ENCODE assay signal across 13 mouse cellular contexts in the genomic region with DNA sequence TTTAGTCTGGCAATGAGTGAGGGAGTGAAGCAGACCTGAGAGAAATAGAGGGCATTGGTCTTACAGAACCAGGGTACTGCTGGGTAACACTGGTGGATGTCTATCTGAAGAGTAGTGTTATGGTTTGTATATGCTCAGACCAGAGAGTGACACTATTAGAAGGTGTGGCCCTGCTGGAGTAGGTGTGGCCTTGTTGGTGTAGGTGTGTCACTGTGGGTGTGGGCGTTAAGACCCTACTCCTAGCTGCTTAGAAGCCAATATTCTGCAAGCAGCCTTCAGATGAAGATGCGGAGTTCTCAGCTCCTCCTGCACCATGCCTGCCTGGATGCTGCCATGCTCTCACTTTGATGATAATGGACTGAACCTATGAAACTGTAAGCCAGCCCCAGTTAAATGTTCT.
"Had no signal": no experiment of that assay in that cellular context is flagged by ENCODE, and none has a peak within 500 bp of the region (broad histone marks: within the 10 kb centered on the region; RNA-seq: fewer than 3 reads in every experiment).

No protein-coding gene starts in this region.

- H3K27me3 ChIP-seq: kidney, embryonic 15.5 days; limb, embryonic 15.5 days; midbrain, embryonic 13.5 days; stomach, embryonic 15.5 days had no signal

- H3K4me3 ChIP-seq: kidney, embryonic 15.5 days; limb, embryonic 15.5 days; midbrain, embryonic 13.5 days; stomach, embryonic 15.5 days had no signal

- H3K4me2 ChIP-seq: kidney, embryonic 15.5 days; limb, embryonic 15.5 days; midbrain, embryonic 13.5 days; stomach, embryonic 15.5 days had no signal

- ATAC-seq: intestine, embryonic 16.5 days; midbrain, embryonic 13.5 days had no signal

- H3K9me3 ChIP-seq: kidney, embryonic 15.5 days; limb, embryonic 15.5 days; midbrain, embryonic 13.5 days; stomach, embryonic 15.5 days had no signal

- H3K36me3 ChIP-seq: kidney, embryonic 15.5 days; midbrain, embryonic 13.5 days; stomach, embryonic 15.5 days had no signal

- H3K4me1 ChIP-seq: limb, embryonic 15.5 days; stomach, embryonic 15.5 days had no signal

- H3K9ac ChIP-seq: kidney, embryonic 15.5 days; limb, embryonic 15.5 days; midbrain, embryonic 13.5 days; stomach, embryonic 15.5 days had no signal

- DNase-seq: kidney, adult 2 months; kidney, postnatal 14 days; layer of hippocampus, postnatal 36 days; lung, adult 18-20 months; right cerebral cortex, postnatal 4 days; spleen, adult 18-20 months; thymus, adult 2 months; thymus, postnatal 25 days had no signal

- H3K27ac ChIP-seq: kidney, embryonic 15.5 days; limb, embryonic 15.5 days; midbrain, embryonic 13.5 days; stomach, embryonic 15.5 days had no signal
